Mouse (Mus musculus): ENCODE data around the gene Lins1. TPM values are rescaled to one million over a fixed set of nuclear protein-coding genes. Genes with fewer than 3 reads are reported as not detected.

Lins1 gene
- 13.5 and 24.4 TPM in 2 replicates for total RNA-seq (2014; rRNA removed)
- polyA plus RNA-seq (2015; fragmentation: Nextera tagmentation; extraction: Ambion mirVana), result 14.7 and 14.8 TPM in 2 replicates

GRCm38 (mm10) chr7:66689620-66690360, at the start of gene Lins1:
Gene Lins1, plus strand, starts transcription at chr7:66689889.
- Histone ChIP-seq H3K4me3 (ENCODE audit: low read length) (peak within 1 kb of the TSS; percentile 73), H3K9me3 (ENCODE audit: low read length) (no peaks in the 10 kb centered on the region), H3K27me3 (ENCODE audit: insufficient read depth, low read length) (no peaks in the 10 kb centered on the region), H3K4me1 (ENCODE audit: insufficient read depth, low read length) (peaks cover 8% of the 10 kb centered on the region; the same call in 1 of the 2 replicates), H3K4me2 (ENCODE audit: low read depth, low read length) (peak within 1 kb of the TSS; percentile 97), H3K9ac (replicated peaks; ENCODE audit: low read length) (peak within 1 kb of the TSS; percentile 74), H3K27ac (peak within 1 kb of the TSS; percentile 94), H3K36me3 (ENCODE audit: insufficient read depth, low read length) (no peaks in the 10 kb centered on the region; the same call in 1 of the 2 replicates)
- TF ChIP-seq CTCF (IDR thresholded peaks at IDR 0.05; ENCODE audit: low read depth), result peak; percentile 72
- under 1% methylated on average over 52 of the region's 52 CpGs for WGBS
- DNase-seq (ENCODE audit: low spot score) (peak; percentile 99), ATAC-seq (peak; percentile 99)

GRCm38 (mm10) chr7:66645736-66646135, 44.0 kb upstream of the Lins1 start:
- Histone ChIP-seq H3K27me3 (ENCODE audit: insufficient read depth, low read length) (no peaks in the 10 kb centered on the region), H3K4me1 (ENCODE audit: insufficient read depth, low read length) (no peaks in the 10 kb centered on the region), H3K4me2 (ENCODE audit: low read depth, low read length) (no peak overlapping the region), H3K36me3 (ENCODE audit: insufficient read depth, low read length) (peaks cover 5% of the 10 kb centered on the region; the same call in 1 of the 2 replicates), H3K9me3 (ENCODE audit: low read length) (no peaks in the 10 kb centered on the region), H3K27ac (no peak overlapping the region), H3K9ac (replicated peaks; ENCODE audit: low read length) (no peak overlapping the region), H3K4me3 (ENCODE audit: low read length) (no peak overlapping the region)
- no peak for TF ChIP-seq CTCF (IDR thresholded peaks at IDR 0.05; ENCODE audit: low read depth)
- WGBS, result 97% methylated on average over 2 of the region's 2 CpGs
- ATAC-seq, result no peak
- no peak for DNase-seq (ENCODE audit: low spot score)

GRCm38 (mm10) chr7:66649181-66649580, 40.5 kb upstream of the Lins1 start:
- no peak for TF ChIP-seq CTCF (IDR thresholded peaks at IDR 0.05; ENCODE audit: low read depth)
- Histone ChIP-seq H3K4me1 (ENCODE audit: insufficient read depth, low read length) (no peaks in the 10 kb centered on the region), H3K4me2 (ENCODE audit: low read depth, low read length) (no peak overlapping the region), H3K27ac (no peak overlapping the region), H3K4me3 (ENCODE audit: low read length) (no peak overlapping the region), H3K9me3 (ENCODE audit: low read length) (no peaks in the 10 kb centered on the region), H3K27me3 (ENCODE audit: insufficient read depth, low read length) (no peaks in the 10 kb centered on the region), H3K36me3 (ENCODE audit: insufficient read depth, low read length) (no peaks in the 10 kb centered on the region), H3K9ac (replicated peaks; ENCODE audit: low read length) (no peak overlapping the region)
- WGBS, result 91% methylated on average over 2 of the region's 2 CpGs
- no peak for ATAC-seq
- no peak for DNase-seq (ENCODE audit: low spot score)

- Histone ChIP-seq H3K27ac (no peak overlapping the region), H3K4me2 (ENCODE audit: low read depth, low read length) (no peak overlapping the region), H3K9me3 (ENCODE audit: low read length) (no peaks in the 10 kb centered on the region), H3K36me3 (ENCODE audit: insufficient read depth, low read length) (no peaks in the 10 kb centered on the region; the same call in 1 of the 2 replicates), H3K4me3 (ENCODE audit: low read length) (no peak overlapping the region), H3K27me3 (ENCODE audit: insufficient read depth, low read length) (no peaks in the 10 kb centered on the region), H3K9ac (replicated peaks; ENCODE audit: low read length) (no peak overlapping the region), H3K4me1 (ENCODE audit: insufficient read depth, low read length) (no peaks in the 10 kb centered on the region)
- DNase-seq (ENCODE audit: low spot score), result no peak
- no peak for ATAC-seq
- no peak for TF ChIP-seq CTCF (IDR thresholded peaks at IDR 0.05; ENCODE audit: low read depth)
- WGBS, result 67% methylated on average over 5 of the region's 5 CpGs
Observed at GRCm38 (mm10) chr7:66650883-66651282, 38.8 kb upstream of the Lins1 start.

GRCm38 (mm10) chr7:66652216-66652615, 37.5 kb upstream of the Lins1 start:
- Histone ChIP-seq H3K4me2 (ENCODE audit: low read depth, low read length) (no peak overlapping the region), H3K9ac (replicated peaks; ENCODE audit: low read length) (no peak overlapping the region), H3K27me3 (ENCODE audit: insufficient read depth, low read length) (no peaks in the 10 kb centered on the region), H3K4me1 (ENCODE audit: insufficient read depth, low read length) (no peaks in the 10 kb centered on the region), H3K4me3 (ENCODE audit: low read length) (no peak overlapping the region), H3K9me3 (ENCODE audit: low read length) (no peaks in the 10 kb centered on the region), H3K36me3 (ENCODE audit: insufficient read depth, low read length) (no peaks in the 10 kb centered on the region; the same call in 1 of the 2 replicates), H3K27ac (no peak overlapping the region)
- DNase-seq (ENCODE audit: low spot score) (no peak), ATAC-seq (no peak)
- TF ChIP-seq CTCF (IDR thresholded peaks at IDR 0.05; ENCODE audit: low read depth), result no peak
- WGBS, result 88% methylated on average over 4 of the region's 4 CpGs

- H3K27me3 ChIP-seq (ENCODE audit: insufficient read depth, low read length), result no peaks in the 10 kb centered on the region
- WGBS, result 84% methylated on average over 9 of the region's 9 CpGs
- H3K4me1 ChIP-seq (ENCODE audit: insufficient read depth, low read length), result no peaks in the 10 kb centered on the region
- ATAC-seq (no peak), DNase-seq (ENCODE audit: low spot score) (no peak)
- H3K4me2 ChIP-seq (ENCODE audit: low read depth, low read length), result no peak overlapping the region
- no peak for TF ChIP-seq CTCF (IDR thresholded peaks at IDR 0.05; ENCODE audit: low read depth)
- no peak overlapping the region for H3K4me3 ChIP-seq (ENCODE audit: low read length)
- H3K36me3 ChIP-seq (ENCODE audit: insufficient read depth, low read length), result no peaks in the 10 kb centered on the region; the same call in 1 of the 2 replicates
- no peak overlapping the region for H3K27ac ChIP-seq
- H3K9me3 ChIP-seq (ENCODE audit: low read length), result no peaks in the 10 kb centered on the region
- no peak overlapping the region for H3K9ac ChIP-seq (replicated peaks; ENCODE audit: low read length)
Observed at GRCm38 (mm10) chr7:66653596-66653995, 36.1 kb upstream of the Lins1 start.

- ATAC-seq (no peak), DNase-seq (ENCODE audit: low spot score) (no peak)
- Histone ChIP-seq H3K4me3 (ENCODE audit: low read length) (no peak overlapping the region), H3K4me2 (ENCODE audit: low read depth, low read length) (no peak overlapping the region), H3K36me3 (ENCODE audit: insufficient read depth, low read length) (peaks cover 8% of the 10 kb centered on the region; the same call in 1 of the 2 replicates), H3K27ac (no peak overlapping the region), H3K27me3 (ENCODE audit: insufficient read depth, low read length) (no peaks in the 10 kb centered on the region), H3K4me1 (ENCODE audit: insufficient read depth, low read length) (no peaks in the 10 kb centered on the region), H3K9ac (replicated peaks; ENCODE audit: low read length) (no peak overlapping the region), H3K9me3 (ENCODE audit: low read length) (no peaks in the 10 kb centered on the region)
- TF ChIP-seq CTCF (IDR thresholded peaks at IDR 0.05; ENCODE audit: low read depth), result no peak
- WGBS, result 79% methylated on average over 9 of the region's 9 CpGs
Observed at GRCm38 (mm10) chr7:66655471-66655870, 34.2 kb upstream of the Lins1 start.
